Mouse (Mus musculus): ENCODE results near the gene St6galnac6.

- TF ChIP-seq TAL1 (IDR thresholded peaks at IDR 0.05; ENCODE audit: low read length) (no peak), GATA1 (IDR thresholded peaks at IDR 0.05; ENCODE audit: low read length) (no peak)
Measured at GRCm38 (mm10) chr2:32612274-32612673, 12.8 kb downstream of the St6galnac6 start.

Measured in erythroblast, embryonic 14.5 days (primary cell).